Mouse (Mus musculus) kidney, postnatal 25 days (tissue): ENCODE results near the gene Fahd1.

Source experiments
- DNase-seq, 2 experiments: peaks; one replicate each; pipeline ENCODE4 v3.0.0; 2021; ENCODE audit warnings: mixed read lengths in 2 of 2

The Fahd1 gene

GRCm38 (mm10) chr17:24847386-24847785 is 2.8 kb downstream of the Fahd1 start:
- peak; percentile 69 to 85 for DNase-seq

GRCm38 (mm10) chr17:24844525-24844924 is 5.6 kb downstream of the Fahd1 start:
- no peak for DNase-seq

- DNase-seq, result peak; percentile 44 to 69
Observed at GRCm38 (mm10) chr17:24842631-24843030, 7.5 kb downstream of the Fahd1 start.

- DNase-seq, result peak; percentile 75 to 76
Observed at GRCm38 (mm10) chr17:24841133-24841532, 9.0 kb downstream of the Fahd1 start.

GRCm38 (mm10) chr17:24840341-24840740 is 9.8 kb downstream of the Fahd1 start:
- no peak for DNase-seq

- DNase-seq, result no peak
Observed at GRCm38 (mm10) chr17:24839842-24840241, 10.3 kb downstream of the Fahd1 start, which contains the start of gene Hagh. Hagh (plus strand) TSS chr17:24840143.

- peak in 1 of 2 experiments; percentile 42 for DNase-seq
Observed at GRCm38 (mm10) chr17:24821351-24822280, 28.5 kb downstream of the Fahd1 start.

- no peak for DNase-seq
Observed at GRCm38 (mm10) chr17:24819469-24819868, 30.7 kb downstream of the Fahd1 start.

GRCm38 (mm10) chr17:24818172-24818571 is 32.0 kb downstream of the Fahd1 start:
- no peak for DNase-seq

GRCm38 (mm10) chr17:24817503-24817902 is 32.7 kb downstream of the Fahd1 start:
- no peak for DNase-seq

GRCm38 (mm10) chr17:24815256-24815655 is 34.9 kb downstream of the Fahd1 start:
- DNase-seq, result no peak

- no peak for DNase-seq
Observed at GRCm38 (mm10) chr17:24812215-24812614, 37.9 kb downstream of the Fahd1 start.

GRCm38 (mm10) chr17:24811211-24811610 is 39.0 kb downstream of the Fahd1 start:
- DNase-seq, result no peak

- peak; percentile 86 to 89 for DNase-seq
Observed at GRCm38 (mm10) chr17:24803952-24804951, 45.9 kb downstream of the Fahd1 start, which contains the start of gene Meiob. Meiob (plus strand) TSS chr17:24804289.

GRCm38 (mm10) chr17:24800524-24800923 is 49.6 kb downstream of the Fahd1 start:
- DNase-seq, result no peak

GRCm38 (mm10) chr17:24799476-24799875 is 50.7 kb downstream of the Fahd1 start:
- no peak for DNase-seq
